In genomic region chr10:78426117-78426735, GRCm38 (mm10) we compare ENCODE assay signal across 8 mouse cellular contexts. TPM values are rescaled to one million over a fixed set of nuclear protein-coding genes. Genes with fewer than 3 reads are reported as not detected.
DNase-seq lines count a peak whose midpoint lies in the region; ATAC-seq lines count a peak whose summit lies in the region.

No protein-coding gene starts in this region.

- 44% methylated on average over 6 of the region's 6 CpGs for WGBS in kidney, embryonic 14.5 days

- no peak overlapping the region; the same call in 1 of the 2 replicates for H3K27ac ChIP-seq in kidney, embryonic 14.5 days (ENCODE audit: low read depth, low read length)

- ATAC-seq in erythroblast, adult 5-6 weeks (replicated peaks; ENCODE audit: low FRiP score, poor library complexity, severe bottlenecking) = no peak
- peak; percentile 65 for ATAC-seq in granulocyte monocyte progenitor cell, adult 5-6 weeks (replicated peaks; ENCODE audit: poor library complexity, severe bottlenecking)
- ATAC-seq in kidney, embryonic 14.5 days (ENCODE audit: low FRiP score, low TSS enrichment) = no peak; the same call in 1 of the 2 replicates

- no peaks in the 10 kb centered on the region for H3K9me3 ChIP-seq in erythroblast, embryonic 14.5 days (ENCODE audit: control insufficient read depth, low read length)
- no peaks in the 10 kb centered on the region for H3K9me3 ChIP-seq in kidney, embryonic 14.5 days (ENCODE audit: control insufficient read depth, low read length)

- H3K27me3 ChIP-seq in erythroblast, embryonic 14.5 days (ENCODE audit: control insufficient read depth) = no peaks in the 10 kb centered on the region
- no peaks in the 10 kb centered on the region for H3K27me3 ChIP-seq in kidney, embryonic 14.5 days (ENCODE audit: control insufficient read depth, insufficient read depth, low read length)

- peaks cover 11% of the 10 kb centered on the region for H3K36me3 ChIP-seq in erythroblast, embryonic 14.5 days (ENCODE audit: control insufficient read depth)
- peaks cover 18% of the 10 kb centered on the region for H3K36me3 ChIP-seq in kidney, embryonic 14.5 days (ENCODE audit: control insufficient read depth, insufficient read depth, low read length)

- peak overlapping the region; percentile 69 for H3K4me3 ChIP-seq in erythroblast, embryonic 14.5 days (replicated peaks)
- peak overlapping the region; percentile 64 for H3K4me3 ChIP-seq in kidney, embryonic 14.5 days (ENCODE audit: low read length)

- H3K4me1 ChIP-seq in erythroblast, embryonic 14.5 days (ENCODE audit: control insufficient read depth) = peaks cover 26% of the 10 kb centered on the region
- H3K4me1 ChIP-seq in kidney, embryonic 14.5 days (ENCODE audit: control insufficient read depth, insufficient read depth, low read length) = peaks cover 6% of the 10 kb centered on the region; the same call in 1 of the 2 replicates

- peak overlapping the region; percentile 65 for H3K9ac ChIP-seq in kidney, embryonic 14.5 days (ENCODE audit: low read depth, low read length)

- DNase-seq in MN1 (ENCODE audit: low spot score) = peak; percentile 71
- DNase-seq in lung, postnatal 36 days = peak; percentile 72
- peak; percentile 88 for DNase-seq in yolk sac, embryonic 10.5 days (ENCODE audit: low spot score)
- no peak for DNase-seq in gastrocnemius, postnatal 4 days (ENCODE audit: low spot score in 2 of 2)

- peak overlapping the region; percentile 63 for H3K4me2 ChIP-seq in kidney, embryonic 14.5 days (replicated peaks; ENCODE audit: low read depth, low read length)

RNA-seq across cellular contexts. Expression of gene Cstb, which starts 0.8 kb away (rescaled TPM):
- 0.46 and 1.3 TPM in 2 replicates for polyA plus RNA-seq in erythroblast, embryonic 14.5 days (2012)
- 17.7 and 24.9 TPM in 2 replicates for total RNA-seq in erythroblast, adult 5-6 weeks (2015; ENCODE audit: low replicate concordance)
- total RNA-seq in erythroblast, adult 5-6 weeks (2017; ENCODE audit: low replicate concordance) = 3.3 and 10.0 TPM in 2 replicates
- total RNA-seq in granulocyte monocyte progenitor cell, adult 5-6 weeks (2014; fragmentation: Nextera tagmentation) = 72.8 and 118 TPM in 2 replicates
- 37.3 and 43.4 TPM in 2 replicates for total RNA-seq in granulocyte monocyte progenitor cell, adult 5-6 weeks (2017)
- 206 and 270 TPM in 2 replicates for polyA plus RNA-seq in kidney, embryonic 14.5 days (2014; fragmentation: Nextera tagmentation; extraction: Ambion mirVana)
- total RNA-seq in gastrocnemius, postnatal 4 days (2021) = 10 to 100 TPM; 46.6 to 52.1 TPM

RNA-seq across cellular contexts. Expression of gene Rrp1, which starts 13.4 kb away (rescaled TPM):
- 15.4 and 18.2 TPM in 2 replicates for polyA plus RNA-seq in erythroblast, embryonic 14.5 days (2012)
- total RNA-seq in erythroblast, adult 5-6 weeks (2015; ENCODE audit: low replicate concordance) = 4.8 and 17.3 TPM in 2 replicates
- 44.9 and 46.9 TPM in 2 replicates for total RNA-seq in erythroblast, adult 5-6 weeks (2017; ENCODE audit: low replicate concordance)
- 130 and 159 TPM in 2 replicates for total RNA-seq in granulocyte monocyte progenitor cell, adult 5-6 weeks (2014; fragmentation: Nextera tagmentation)
- total RNA-seq in granulocyte monocyte progenitor cell, adult 5-6 weeks (2017) = 404 and 430 TPM in 2 replicates
- polyA plus RNA-seq in kidney, embryonic 14.5 days (2014; fragmentation: Nextera tagmentation; extraction: Ambion mirVana) = 228 and 265 TPM in 2 replicates
- 100 to 1,000 TPM; 113 to 119 TPM for total RNA-seq in gastrocnemius, postnatal 4 days (2021)

RNA-seq across cellular contexts. Expression of gene Pdxk, which starts 38.5 kb away (rescaled TPM):
- 0.14 TPM in 2 replicates for polyA plus RNA-seq in erythroblast, embryonic 14.5 days (2012)
- 2.9 and 6.3 TPM in 2 replicates for total RNA-seq in erythroblast, adult 5-6 weeks (2015; ENCODE audit: low replicate concordance)
- total RNA-seq in erythroblast, adult 5-6 weeks (2017; ENCODE audit: low replicate concordance) = 1.4 TPM in 2 replicates
- 37.2 and 42.3 TPM in 2 replicates for total RNA-seq in granulocyte monocyte progenitor cell, adult 5-6 weeks (2014; fragmentation: Nextera tagmentation)
- total RNA-seq in granulocyte monocyte progenitor cell, adult 5-6 weeks (2017) = 15.2 and 23.4 TPM in 2 replicates
- polyA plus RNA-seq in kidney, embryonic 14.5 days (2014; fragmentation: Nextera tagmentation; extraction: Ambion mirVana) = 6.9 and 13.2 TPM in 2 replicates
- 1 to 10 TPM; 7.9 to 8.2 TPM for total RNA-seq in gastrocnemius, postnatal 4 days (2021)

Comparison
In these comparisons a context has a peak if more than half of its experiments do, and no peak if none do; other contexts are left out.
1. DNase-seq: peak in MN1 (single experiment), lung, postnatal 36 days (single experiment) and yolk sac, embryonic 10.5 days (single experiment); none in gastrocnemius, postnatal 4 days (0 of 2).